Mouse (Mus musculus) CH12.LX (cell line): ENCODE data around the gene Ndst2.
A peak's percentile ranks its signal among the peaks of the same experiment; 100 is the strongest.

Source experiments
- CHD2 ChIP-seq: IDR thresholded peaks from 2 replicates; pipeline ENCODE4 v1.6.1; 2011; ENCODE audit warnings: low read length, improper control_type of control experiment
- CTCF ChIP-seq, 2 experiments: IDR thresholded peaks in 1 of 2; conservative IDR thresholded peaks in 1 of 2; 2 replicates each; pipeline ENCODE4 v1.5.1; 2011 to 2012; ENCODE audit warnings: low read depth in 2 of 2, low read length in 2 of 2, improper control_type of control experiment in 1 of 2, inconsistent platforms in 1 of 2, mild to moderate bottlenecking in 1 of 2, moderate library complexity in 1 of 2
- ELF1 ChIP-seq: IDR thresholded peaks from 2 replicates; pipeline ENCODE4 v1.6.1; 2014; ENCODE audit warnings: low read depth, mild to moderate bottlenecking, inconsistent platforms, low read length, improper control_type of control experiment
- ETS1 ChIP-seq: conservative IDR thresholded peaks from 2 replicates; pipeline ENCODE4 v1.6.1; 2012; ENCODE audit warnings: low read depth, mild to moderate bottlenecking, inconsistent platforms, low read length, improper control_type of control experiment, moderate library complexity
- GABPA ChIP-seq: IDR thresholded peaks from 2 replicates; pipeline ENCODE4 v1.6.1; 2012; ENCODE audit warnings: low read depth, low read length, improper control_type of control experiment, inconsistent platforms; ENCODE audit not compliant: insufficient replicate concordance
- KAT2A ChIP-seq: IDR thresholded peaks from 2 replicates; pipeline ENCODE4 v1.6.1; 2012; ENCODE audit warnings: low read length, improper control_type of control experiment, inconsistent platforms; ENCODE audit not compliant: insufficient replicate concordance
- MAX ChIP-seq: IDR thresholded peaks from 2 replicates; pipeline ENCODE4 v1.6.1; 2011; ENCODE audit warnings: low read length, improper control_type of control experiment
- MAZ ChIP-seq: IDR thresholded peaks from 2 replicates; pipeline ENCODE4 v1.6.1; 2012; ENCODE audit warnings: low read depth, mild to moderate bottlenecking, inconsistent platforms, low read length, improper control_type of control experiment, moderate library complexity
- MEF2A ChIP-seq: IDR thresholded peaks from 2 replicates; pipeline ENCODE4 v1.6.1; 2014; ENCODE audit warnings: low read depth, mild to moderate bottlenecking, inconsistent platforms, low read length, improper control_type of control experiment, borderline replicate concordance
- PAX5 ChIP-seq: IDR thresholded peaks from 2 replicates; pipeline ENCODE4 v1.6.1; 2012; ENCODE audit warnings: low read length, inconsistent platforms, mixed read lengths
- POLR2A ChIP-seq: IDR thresholded peaks from 2 replicates; pipeline ENCODE4 v1.6.1; 2011; ENCODE audit warnings: low read depth, mild to moderate bottlenecking, improper control_type of control experiment, low read length
- RCOR1 ChIP-seq: conservative IDR thresholded peaks from 2 replicates; pipeline ENCODE4 v1.6.1; 2012; ENCODE audit warnings: low read depth, mild to moderate bottlenecking, inconsistent platforms, low read length, improper control_type of control experiment
- TCF12 ChIP-seq: IDR thresholded peaks from 2 replicates; pipeline ENCODE4 v1.6.1; 2014; ENCODE audit warnings: low read depth, mild to moderate bottlenecking, inconsistent platforms, low read length, improper control_type of control experiment
- ZKSCAN1 ChIP-seq: IDR thresholded peaks from 2 replicates; pipeline ENCODE4 v1.6.1; 2012; ENCODE audit warnings: low read depth, inconsistent platforms, low read length, improper control_type of control experiment, borderline replicate concordance

DNA sequence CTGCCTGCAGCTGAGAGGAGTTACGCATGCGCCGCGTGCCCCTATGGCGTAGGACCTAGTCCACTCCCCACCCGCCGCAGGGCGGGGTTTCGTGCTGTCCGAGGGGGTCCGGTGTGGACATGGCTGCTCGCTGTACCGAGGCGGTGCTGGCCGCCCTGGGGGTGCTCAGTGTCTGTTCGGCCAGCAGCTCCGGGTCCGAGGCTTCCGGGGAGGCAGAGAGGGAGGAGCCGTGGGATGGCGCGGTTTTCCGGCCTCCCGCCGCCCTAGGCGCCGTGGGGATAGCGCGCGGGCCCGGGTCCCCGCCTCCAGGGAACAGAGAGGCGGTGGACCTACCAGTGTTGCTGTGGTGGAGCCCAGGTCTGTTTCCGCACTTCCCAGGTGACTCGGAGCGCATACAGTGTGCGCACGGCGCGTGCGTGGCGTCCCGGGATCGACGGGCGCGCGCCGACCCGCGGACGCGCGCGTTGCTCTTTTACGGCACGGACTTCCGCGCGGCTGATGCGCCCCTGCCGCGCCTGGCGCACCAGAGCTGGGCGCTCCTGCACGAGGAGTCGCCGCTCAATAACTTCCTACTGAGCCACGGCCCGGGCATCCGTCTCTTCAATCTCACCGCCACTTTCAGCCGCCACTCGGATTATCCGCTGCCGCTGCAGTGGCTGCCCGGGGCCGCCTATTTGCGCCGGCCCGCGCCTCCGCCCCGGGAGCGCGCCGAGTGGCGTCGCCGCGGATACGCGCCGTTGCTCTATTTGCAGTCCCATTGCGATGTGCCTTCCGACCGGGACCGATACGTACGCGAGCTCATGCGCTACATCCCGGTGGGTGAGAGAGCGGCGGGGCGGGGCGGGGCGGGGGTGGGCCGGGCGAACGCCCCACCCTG lies 39.2 kb downstream of the Ndst2 start, which contains the start of gene Fut11:
- no peak for TF ChIP-seq CTCF (conservative IDR thresholded peaks at IDR 0.05 in 1 of 2, IDR thresholded peaks at IDR 0.05 in 1 of 2; ENCODE audit: low read depth in 2 of 2, low read length in 2 of 2)
- peak; percentile 50; the same call in 1 of the 2 replicates for TF ChIP-seq MAX
- TF ChIP-seq MEF2A = no peak
- peak; percentile 49; the same call in 1 of the 2 replicates for TF ChIP-seq POLR2A
- TF ChIP-seq CHD2 = 0 out of 2 replicates have a peak, but pooled peaks have one; percentile 37
- no peak for TF ChIP-seq PAX5
- TF ChIP-seq ETS1 = no peak
- peak; percentile 71 for TF ChIP-seq ELF1
- TF ChIP-seq MAZ = no peak
- TF ChIP-seq KAT2A = no peak
- no peak for TF ChIP-seq RCOR1
- TF ChIP-seq GABPA = no peak
- 0 out of 2 replicates have a peak, but pooled peaks have one; percentile 27 for TF ChIP-seq TCF12
- no peak for TF ChIP-seq ZKSCAN1
